Mouse (Mus musculus) liver, adult 2 months (tissue): ENCODE data around the gene Sgms2.

Source experiments
- CTCF ChIP-seq: fragments of 200-500 bp; IDR thresholded peaks from 2 replicates; pipeline ENCODE4 v1.5.1; 2011; ENCODE audit warnings: low read depth, low read length, control low read depth
- POLR2A ChIP-seq: fragments of 200-500 bp; IDR thresholded peaks from 2 replicates; pipeline ENCODE4 v1.6.1; 2011; ENCODE audit warnings: low read length, control low read depth; ENCODE audit not compliant: insufficient read depth; ENCODE audit errors: extremely low read depth

DNA sequence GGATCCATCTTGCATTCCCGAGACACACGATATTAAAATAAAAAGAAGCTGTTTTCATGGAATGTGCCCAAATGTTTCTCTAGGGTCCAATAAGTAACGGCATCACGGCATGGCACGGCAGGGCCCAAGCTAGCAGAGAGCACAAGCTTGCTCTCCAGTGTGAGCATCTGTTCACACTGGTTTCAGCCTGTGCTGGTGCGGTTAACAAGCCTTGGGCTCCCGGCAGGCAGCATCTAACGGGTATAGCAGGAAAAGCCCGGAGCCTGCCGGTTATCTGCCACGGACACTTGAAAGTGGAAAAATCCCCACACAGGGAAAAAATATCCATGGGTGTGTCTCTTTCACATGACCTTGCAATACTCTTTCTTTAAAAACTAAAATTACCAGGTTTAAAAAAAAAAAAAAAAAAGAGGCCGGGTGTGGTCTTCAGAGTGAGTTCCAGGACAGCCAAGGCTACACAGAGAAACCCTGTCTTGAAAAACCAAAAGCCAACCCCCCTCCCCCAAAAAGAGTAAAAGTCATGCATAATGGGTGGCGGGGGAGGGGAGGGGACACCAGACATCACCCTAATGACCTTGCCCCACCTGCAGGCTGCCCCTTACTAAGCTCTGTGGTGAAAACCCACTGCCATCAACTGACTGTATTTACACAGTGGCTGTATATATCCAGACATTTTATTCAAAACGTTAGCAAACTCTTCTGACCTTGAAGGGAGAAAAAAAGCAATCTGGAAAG is 169.0 kb downstream of the Sgms2 start:
- no peak for TF ChIP-seq POLR2A
- TF ChIP-seq CTCF: no peak
